Mouse (Mus musculus): ENCODE data around the gene Wdr81. TPM values are rescaled to one million over a fixed set of nuclear protein-coding genes. Genes with fewer than 3 reads are reported as not detected.

The Wdr81 gene
- 3.1 and 3.7 TPM in 2 replicates for polyA plus RNA-seq (2014; fragmentation: Nextera tagmentation; extraction: Ambion mirVana)

- peaks cover 18% of the 10 kb centered on the region for H3K36me3 ChIP-seq (ENCODE audit: control insufficient read depth, insufficient read depth, low read length)
- no peaks in the 10 kb centered on the region for H3K27me3 ChIP-seq (ENCODE audit: control insufficient read depth, insufficient read depth, low read length)
- ATAC-seq (ENCODE audit: insufficient number of reproducible peaks, insufficient read depth, low FRiP score, low read depth): peak; percentile 89
- peaks cover 10 to 19% of the 10 kb centered on the region in 2 experiments for H3K4me1 ChIP-seq (ENCODE audit: control insufficient read depth in 2 of 2, insufficient read depth in 2 of 2, low read length in 2 of 2)
- H3K4me3 ChIP-seq (ENCODE audit: control insufficient read depth in 1 of 2, insufficient read depth in 1 of 2, low read depth in 1 of 2, low read length in 2 of 2): peak within 1 kb of the TSS; percentile 66 to 76
- 2% methylated on average over 53 of the region's 56 CpGs for WGBS
- H3K9me3 ChIP-seq (ENCODE audit: control insufficient read depth, low read length): no peaks in the 10 kb centered on the region
- H3K4me2 ChIP-seq (ENCODE audit: low read length): peak within 1 kb of the TSS; percentile 100
- H3K27ac ChIP-seq (replicated peaks in 1 of 2; ENCODE audit: control insufficient read depth in 1 of 2, insufficient read depth in 1 of 2, low read depth in 2 of 2, low read length in 2 of 2): peak within 1 kb of the TSS; percentile 61 to 67
- peak within 1 kb of the TSS; percentile 80 for H3K9ac ChIP-seq (ENCODE audit: low read length)
Observed at GRCm38 (mm10) chr11:75453991-75454930, at the start of gene Wdr81. Gene Wdr81, minus strand, starts transcription at chr11:75454717.

GRCm38 (mm10) chr11:75498126-75498525, 43.6 kb upstream of the Wdr81 start:
- no peaks in the 10 kb centered on the region for H3K9me3 ChIP-seq (ENCODE audit: control insufficient read depth, low read length)
- H3K27ac ChIP-seq (replicated peaks in 1 of 2; ENCODE audit: control insufficient read depth in 1 of 2, insufficient read depth in 1 of 2, low read depth in 2 of 2, low read length in 2 of 2): no peak overlapping the region
- no peak overlapping the region for H3K4me3 ChIP-seq (ENCODE audit: control insufficient read depth in 1 of 2, insufficient read depth in 1 of 2, low read depth in 1 of 2, low read length in 2 of 2)
- H3K4me2 ChIP-seq (ENCODE audit: low read length): no peak overlapping the region
- H3K9ac ChIP-seq (ENCODE audit: low read length): no peak overlapping the region
- WGBS: 15% methylated on average over 1 of the region's 1 CpGs
- H3K36me3 ChIP-seq (ENCODE audit: control insufficient read depth, insufficient read depth, low read length): peaks cover 100% of the 10 kb centered on the region
- no peaks in the 10 kb centered on the region for H3K4me1 ChIP-seq (ENCODE audit: control insufficient read depth in 2 of 2, insufficient read depth in 2 of 2, low read length in 2 of 2)
- ATAC-seq (ENCODE audit: insufficient number of reproducible peaks, insufficient read depth, low FRiP score, low read depth): no peak
- H3K27me3 ChIP-seq (ENCODE audit: control insufficient read depth, insufficient read depth, low read length): no peaks in the 10 kb centered on the region

DNA sequence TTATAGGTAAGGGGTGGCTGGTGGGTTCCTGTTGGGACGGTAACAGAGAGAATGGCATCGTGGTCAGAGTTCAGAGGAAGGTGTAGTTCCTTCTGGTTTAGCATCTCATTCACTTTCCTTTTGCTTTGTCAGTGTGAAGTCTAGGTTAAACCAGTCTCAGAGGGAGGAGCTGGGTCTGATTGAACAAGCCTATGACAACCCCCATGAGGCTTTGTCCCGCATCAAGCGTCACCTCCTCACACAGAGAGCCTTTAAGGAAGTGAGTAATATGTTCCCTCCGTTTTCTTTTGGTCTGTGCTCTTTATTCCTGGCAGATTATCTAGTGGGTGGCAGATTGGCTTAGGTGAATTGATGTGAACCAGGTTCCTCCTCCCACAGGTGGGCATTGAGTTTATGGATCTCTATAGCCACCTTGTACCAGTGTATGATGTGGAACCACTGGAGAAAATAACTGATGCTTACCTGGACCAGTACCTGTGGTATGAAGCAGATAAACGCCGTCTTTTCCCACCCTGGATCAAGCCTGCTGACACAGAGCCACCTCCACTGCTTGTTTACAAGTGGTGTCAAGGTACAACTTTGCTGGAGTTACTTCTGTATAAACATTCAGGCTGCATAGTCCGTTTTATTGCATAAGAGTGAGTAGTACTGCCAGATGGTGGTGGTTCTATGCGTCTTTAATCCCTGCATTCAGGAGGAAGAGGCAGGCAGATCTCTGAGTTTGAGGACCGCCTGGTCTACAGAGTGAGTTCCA, 40.0 kb upstream of the Wdr81 start:
- WGBS: 87% methylated on average over 10 of the region's 10 CpGs
- H3K4me2 ChIP-seq (ENCODE audit: low read length): no peak overlapping the region

GRCm38 (mm10) chr11:75487496-75487895, 33.0 kb upstream of the Wdr81 start:
- H3K9ac ChIP-seq (ENCODE audit: low read length): peak overlapping the region; percentile 92
- peaks cover 5 to 9% of the 10 kb centered on the region in 2 experiments for H3K4me1 ChIP-seq (ENCODE audit: control insufficient read depth in 2 of 2, insufficient read depth in 2 of 2, low read length in 2 of 2)
- 43% methylated on average over 6 of the region's 6 CpGs for WGBS
- peak overlapping the region; percentile 81 to 99 for H3K4me3 ChIP-seq (ENCODE audit: control insufficient read depth in 1 of 2, insufficient read depth in 1 of 2, low read depth in 1 of 2, low read length in 2 of 2)
- peak overlapping the region; percentile 97 for H3K4me2 ChIP-seq (ENCODE audit: low read length)
- ATAC-seq (ENCODE audit: insufficient number of reproducible peaks, insufficient read depth, low FRiP score, low read depth): no peak
- H3K9me3 ChIP-seq (ENCODE audit: control insufficient read depth, low read length): no peaks in the 10 kb centered on the region
- H3K27me3 ChIP-seq (ENCODE audit: control insufficient read depth, insufficient read depth, low read length): no peaks in the 10 kb centered on the region
- no peak overlapping the region for H3K27ac ChIP-seq (replicated peaks in 1 of 2; ENCODE audit: control insufficient read depth in 1 of 2, insufficient read depth in 1 of 2, low read depth in 2 of 2, low read length in 2 of 2)
- peaks cover 44% of the 10 kb centered on the region for H3K36me3 ChIP-seq (ENCODE audit: control insufficient read depth, insufficient read depth, low read length)

More for the DNA sequence above, 40.0 kb upstream of the Wdr81 start:
- H3K4me1 ChIP-seq (ENCODE audit: control insufficient read depth in 2 of 2, insufficient read depth in 2 of 2, low read length in 2 of 2): no peaks in the 10 kb centered on the region
- H3K9ac ChIP-seq (ENCODE audit: low read length): no peak overlapping the region
- H3K36me3 ChIP-seq (ENCODE audit: control insufficient read depth, insufficient read depth, low read length): peaks cover 100% of the 10 kb centered on the region
- no peak overlapping the region for H3K27ac ChIP-seq (replicated peaks in 1 of 2; ENCODE audit: control insufficient read depth in 1 of 2, insufficient read depth in 1 of 2, low read depth in 2 of 2, low read length in 2 of 2)
- no peaks in the 10 kb centered on the region for H3K27me3 ChIP-seq (ENCODE audit: control insufficient read depth, insufficient read depth, low read length)
- H3K9me3 ChIP-seq (ENCODE audit: control insufficient read depth, low read length): no peaks in the 10 kb centered on the region
- no peak for ATAC-seq (ENCODE audit: insufficient number of reproducible peaks, insufficient read depth, low FRiP score, low read depth)
- no peak overlapping the region for H3K4me3 ChIP-seq (ENCODE audit: control insufficient read depth in 1 of 2, insufficient read depth in 1 of 2, low read depth in 1 of 2, low read length in 2 of 2)

DNA sequence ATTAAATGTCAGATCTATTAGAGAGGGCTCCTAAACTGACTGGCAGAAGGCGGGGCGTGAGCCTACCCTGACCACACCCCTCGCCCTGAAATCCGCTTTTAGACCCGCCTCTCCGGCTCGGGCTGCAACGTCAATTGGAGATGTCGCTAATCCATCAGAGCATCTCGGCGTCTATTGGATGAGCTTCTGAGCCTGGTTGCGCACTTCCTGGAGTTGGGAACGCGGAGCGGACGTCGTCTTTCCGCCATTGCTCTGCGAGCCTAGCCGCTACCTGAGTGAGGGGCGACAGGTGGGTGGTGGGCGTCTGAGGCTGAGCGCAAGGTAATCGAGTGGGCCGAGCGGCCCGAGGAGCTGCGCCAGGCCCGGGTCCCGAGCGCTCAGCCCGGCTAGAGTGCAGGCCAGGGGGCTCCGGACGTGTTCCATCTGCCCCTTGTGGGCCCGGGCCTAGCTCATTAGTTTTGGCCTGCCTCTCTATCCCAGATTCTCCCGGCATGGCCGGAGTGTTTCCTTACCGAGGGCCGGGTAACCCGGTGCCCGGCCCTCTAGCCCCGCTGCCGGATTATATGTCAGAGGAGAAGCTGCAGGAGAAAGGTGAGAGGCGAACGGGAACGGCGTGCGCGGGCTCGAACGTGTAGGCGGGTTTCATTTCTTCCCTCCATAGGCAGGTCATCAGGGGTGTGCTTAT, 32.2 kb upstream of the Wdr81 start, which contains the start of gene Prpf8:
Prpf8 (plus strand) TSS at position 216 of the 685 bp plus-strand sequence.
- Histone ChIP-seq H3K36me3 (ENCODE audit: control insufficient read depth, insufficient read depth, low read length) (peaks cover 37% of the 10 kb centered on the region), H3K27me3 (ENCODE audit: control insufficient read depth, insufficient read depth, low read length) (no peaks in the 10 kb centered on the region), H3K9ac (ENCODE audit: low read length) (peak within 1 kb of the TSS; percentile 92), H3K4me2 (ENCODE audit: low read length) (peak within 1 kb of the TSS; percentile 97), H3K27ac (replicated peaks in 1 of 2; ENCODE audit: control insufficient read depth in 1 of 2, insufficient read depth in 1 of 2, low read depth in 2 of 2, low read length in 2 of 2) (peak within 1 kb of the TSS; percentile 18 to 61; a peak in 3 of 4 replicates), H3K9me3 (ENCODE audit: control insufficient read depth, low read length) (no peaks in the 10 kb centered on the region), H3K4me1 (ENCODE audit: control insufficient read depth in 2 of 2, insufficient read depth in 2 of 2, low read length in 2 of 2) (peaks cover 5 to 9% of the 10 kb centered on the region in 2 experiments), H3K4me3 (ENCODE audit: control insufficient read depth in 1 of 2, insufficient read depth in 1 of 2, low read depth in 1 of 2, low read length in 2 of 2) (peak within 1 kb of the TSS; percentile 81 to 99)
- ATAC-seq (ENCODE audit: insufficient number of reproducible peaks, insufficient read depth, low FRiP score, low read depth): peak; percentile 100
- WGBS: under 1% methylated on average over 52 of the region's 52 CpGs

DNA sequence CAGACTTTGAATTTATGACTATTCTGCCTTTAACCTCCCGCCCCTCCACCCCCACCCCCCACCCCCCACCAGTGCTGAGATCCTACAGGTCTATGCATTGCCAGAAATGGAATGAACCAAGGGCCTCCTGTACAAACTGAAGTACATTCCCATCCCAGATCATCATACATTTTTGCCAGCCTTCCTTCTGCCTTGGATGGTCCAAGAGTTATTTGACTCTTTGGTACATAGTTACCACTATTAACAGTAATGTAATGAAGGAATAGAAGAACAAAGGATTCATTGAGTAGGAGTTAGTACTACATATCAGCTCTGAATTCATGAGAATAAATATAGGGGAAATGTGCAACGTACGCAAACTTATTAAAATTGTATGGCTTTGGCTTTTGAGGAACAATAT, 31.7 kb upstream of the Wdr81 start:
- H3K9ac ChIP-seq (ENCODE audit: low read length): no peak overlapping the region
- peaks cover 5 to 9% of the 10 kb centered on the region in 2 experiments for H3K4me1 ChIP-seq (ENCODE audit: control insufficient read depth in 2 of 2, insufficient read depth in 2 of 2, low read length in 2 of 2)
- peak; percentile 13; the same call in 1 of the 2 replicates for ATAC-seq (ENCODE audit: insufficient number of reproducible peaks, insufficient read depth, low FRiP score, low read depth)
- peak overlapping the region in 1 of 2 experiments; percentile 81; a peak in 2 of 4 replicates for H3K4me3 ChIP-seq (ENCODE audit: control insufficient read depth in 1 of 2, insufficient read depth in 1 of 2, low read depth in 1 of 2, low read length in 2 of 2)
- peaks cover 31% of the 10 kb centered on the region for H3K36me3 ChIP-seq (ENCODE audit: control insufficient read depth, insufficient read depth, low read length)
- H3K27me3 ChIP-seq (ENCODE audit: control insufficient read depth, insufficient read depth, low read length): no peaks in the 10 kb centered on the region
- no peaks in the 10 kb centered on the region for H3K9me3 ChIP-seq (ENCODE audit: control insufficient read depth, low read length)
- no peak overlapping the region for H3K27ac ChIP-seq (replicated peaks in 1 of 2; ENCODE audit: control insufficient read depth in 1 of 2, insufficient read depth in 1 of 2, low read depth in 2 of 2, low read length in 2 of 2)
- 26% methylated on average over 3 of the region's 3 CpGs for WGBS
- H3K4me2 ChIP-seq (ENCODE audit: low read length): peak overlapping the region; percentile 54

GRCm38 (mm10) chr11:75473376-75473775, 18.9 kb upstream of the Wdr81 start:
- no peak for ATAC-seq (ENCODE audit: insufficient number of reproducible peaks, insufficient read depth, low FRiP score, low read depth)
- Histone ChIP-seq H3K9ac (ENCODE audit: low read length) (no peak overlapping the region), H3K4me1 (ENCODE audit: control insufficient read depth in 2 of 2, insufficient read depth in 2 of 2, low read length in 2 of 2) (peaks cover 3 to 4% of the 10 kb centered on the region in 2 experiments; a peak in 3 of 4 replicates), H3K9me3 (ENCODE audit: control insufficient read depth, low read length) (no peaks in the 10 kb centered on the region), H3K4me3 (ENCODE audit: control insufficient read depth in 1 of 2, insufficient read depth in 1 of 2, low read depth in 1 of 2, low read length in 2 of 2) (no peak overlapping the region), H3K27me3 (ENCODE audit: control insufficient read depth, insufficient read depth, low read length) (no peaks in the 10 kb centered on the region), H3K36me3 (ENCODE audit: control insufficient read depth, insufficient read depth, low read length) (no peaks in the 10 kb centered on the region), H3K4me2 (ENCODE audit: low read length) (no peak overlapping the region), H3K27ac (replicated peaks in 1 of 2; ENCODE audit: control insufficient read depth in 1 of 2, insufficient read depth in 1 of 2, low read depth in 2 of 2, low read length in 2 of 2) (no peak overlapping the region)
- WGBS: 61% methylated on average over 7 of the region's 7 CpGs

Measured in heart, embryonic 14.5 days (tissue).